Mouse (Mus musculus) adrenal gland, postnatal 25 days (tissue): ENCODE results near the gene Pias3. TPM values are rescaled to one million over a fixed set of nuclear protein-coding genes. Genes with fewer than 3 reads are reported as not detected.
"Not testable (repeated sequence)": the region's sequence is repeated elsewhere in the genome, so short reads cannot be mapped to it uniquely, and the experiment has no call there.

Experiments
- DNase-seq: peaks from one replicate; pipeline ENCODE4 v3.0.0; 2021; ENCODE audit warnings: mixed read lengths
- long read RNA-seq: library from polyadenylated mRNA; stranded (forward); transcript quantifications from one replicate; pipeline ENCODE4 v2.0.0, GENCODE M21; 2021
- total RNA-seq: library from RNA; stranded (reverse); gene quantifications from 2 replicates; pipeline ENCODE4 v1.2.3, GENCODE M21; 2021

The Pias3 gene
- 27.6 and 33.1 TPM in 2 replicates for total RNA-seq
- long read RNA-seq, transcript Pias3-202 (14 exons, 2,858 nt), result major isoform, 8 of 34 reads
- long read RNA-seq, transcript Pias3-201 (14 exons, 2,931 nt), result minor isoform, 6 of 34 reads
- long read RNA-seq, partial matches to known transcripts, result 13 of 34 reads
- long read RNA-seq, other reads (novel, unspliced or antisense), result 6 of 34 reads

DNA sequence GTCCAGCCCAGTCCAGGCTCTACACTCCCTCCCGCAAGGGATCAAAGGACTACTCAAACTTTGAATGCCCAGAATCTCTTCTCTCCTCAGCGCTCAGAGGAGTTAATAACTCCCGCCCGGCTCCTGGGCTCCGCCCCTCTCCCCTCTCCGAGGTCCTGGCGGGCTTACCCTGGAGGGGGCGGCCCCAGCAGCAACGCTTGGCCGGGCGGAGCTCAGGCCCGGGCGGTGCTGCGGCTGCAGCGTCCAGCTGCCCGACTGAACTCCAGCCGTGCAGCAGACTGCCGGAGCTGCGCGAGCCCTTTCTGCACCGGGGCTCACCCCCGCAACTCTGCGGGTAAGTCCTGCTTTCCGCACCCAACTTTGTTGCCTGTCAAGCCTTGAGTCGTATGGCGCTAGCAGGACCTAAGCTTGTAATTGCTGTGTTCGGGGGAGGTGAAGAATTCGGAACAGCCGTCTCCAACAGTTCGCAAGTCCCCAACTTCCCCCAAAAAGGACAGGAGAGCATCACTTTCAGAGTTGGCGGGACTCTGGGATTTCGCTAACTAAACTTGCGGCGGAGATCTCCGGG lies at the start of gene Pias3:
Gene Pias3, plus strand, starts transcription at position 187 of the 568 bp plus-strand sequence.
- DNase-seq, result peak; percentile 89

DNA sequence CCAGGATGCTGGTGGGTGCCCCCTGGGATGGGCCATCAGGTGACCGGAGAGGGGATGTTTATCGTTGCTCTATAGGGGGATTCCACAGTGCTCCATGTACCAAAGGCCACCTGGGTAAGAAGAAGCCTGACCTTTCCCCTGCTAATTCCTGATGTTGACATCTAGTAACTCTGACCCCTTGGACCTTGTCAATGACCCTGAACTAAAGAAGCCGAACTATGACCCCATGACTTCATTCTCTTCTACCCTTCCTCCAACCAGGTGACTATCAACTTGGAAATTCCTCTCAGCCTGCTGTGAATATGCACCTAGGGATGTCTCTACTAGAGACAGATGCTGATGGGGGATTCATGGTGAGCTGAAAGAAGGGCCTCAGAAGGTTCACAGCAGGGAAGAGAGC lies 48.8 kb upstream of the Pias3 start:
- no peak for DNase-seq

DNA sequence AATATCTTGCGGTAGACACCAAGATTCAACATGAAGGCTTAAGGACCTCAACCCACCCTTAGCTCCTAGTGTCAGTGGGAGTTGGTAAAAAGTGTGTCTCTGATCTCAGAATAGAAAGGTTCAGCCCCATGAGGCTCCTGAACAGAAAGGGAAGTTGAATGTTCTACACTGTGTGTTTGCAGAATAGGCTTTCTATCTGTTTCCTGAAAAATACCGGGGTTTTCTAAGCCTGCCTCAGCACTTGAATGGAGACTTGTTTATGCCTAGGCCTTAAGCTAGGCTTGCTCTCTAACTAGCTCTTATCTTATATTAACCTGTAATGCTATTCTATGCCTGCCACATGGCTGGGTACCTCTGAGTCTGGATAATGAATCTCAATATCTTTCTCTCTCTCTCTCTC lies 35.3 kb upstream of the Pias3 start:
- no peak for DNase-seq

DNA sequence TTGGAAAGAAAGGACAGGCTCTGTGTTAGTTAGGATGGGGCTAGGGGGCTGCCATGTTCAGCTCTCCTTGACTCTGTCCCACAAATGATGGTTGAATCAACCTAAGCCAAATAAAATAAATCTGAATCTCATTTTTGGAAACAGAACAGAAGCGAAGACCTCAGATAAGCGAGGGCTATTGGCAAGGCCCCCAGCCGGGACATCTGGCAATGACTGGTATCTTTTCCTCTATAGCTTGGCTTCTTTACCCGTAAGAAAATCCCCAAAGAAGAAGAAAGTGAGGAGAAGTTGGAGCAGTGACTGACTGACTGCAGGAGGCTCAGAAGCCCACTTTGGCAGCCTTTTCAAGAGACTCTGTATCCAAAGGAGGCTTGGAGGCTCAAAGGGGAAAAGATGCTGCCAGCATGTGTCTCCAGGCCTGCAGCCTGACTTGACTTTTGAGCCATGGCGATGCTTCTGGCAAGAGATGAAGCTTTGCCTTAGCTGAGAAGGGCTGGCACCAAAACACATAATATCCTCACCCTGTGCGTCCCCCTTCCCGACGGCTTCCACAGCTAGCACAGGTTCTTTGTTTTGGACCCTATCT lies 33.4 kb upstream of the Pias3 start:
- no peak for DNase-seq

DNA sequence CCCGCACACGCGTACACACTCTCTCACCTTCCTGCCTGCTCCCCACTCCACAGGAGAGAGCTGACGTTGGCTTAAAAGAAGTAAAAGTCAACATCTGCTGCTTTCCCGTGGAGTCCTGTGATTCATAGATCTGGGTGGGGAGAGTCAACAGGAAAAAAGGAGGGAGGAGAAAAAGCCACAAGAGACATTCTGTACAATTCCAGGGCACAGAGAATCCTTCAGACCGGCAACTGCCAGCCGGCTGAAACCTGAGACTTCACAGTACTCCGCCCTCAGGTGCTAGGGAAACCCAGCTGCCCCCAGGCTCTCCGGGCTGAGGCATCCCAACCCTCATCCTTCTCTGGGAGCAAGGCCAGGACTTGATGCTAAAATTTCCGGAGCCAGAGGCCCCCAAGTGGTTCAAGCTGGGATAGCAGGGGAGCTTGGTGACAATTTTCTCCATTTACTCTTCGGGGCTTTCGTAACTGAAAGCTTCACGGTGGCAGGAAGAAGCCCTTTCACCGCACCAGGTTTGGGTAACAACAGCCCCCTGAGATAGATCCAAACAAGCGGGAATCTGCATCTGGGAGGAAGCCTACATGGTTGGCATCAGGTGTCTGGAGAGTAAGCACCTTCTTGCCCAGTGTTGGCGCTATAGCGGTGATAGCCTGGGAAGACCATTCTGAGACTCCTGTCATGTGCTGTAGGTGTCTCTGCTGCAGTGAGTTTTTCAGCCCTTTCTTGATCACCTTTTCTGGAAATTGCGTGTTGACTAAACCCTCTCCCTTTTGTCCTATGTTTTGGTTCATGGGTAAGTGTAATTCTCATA lies 32.5 kb upstream of the Pias3 start:
- peak; percentile 74 for DNase-seq

DNA sequence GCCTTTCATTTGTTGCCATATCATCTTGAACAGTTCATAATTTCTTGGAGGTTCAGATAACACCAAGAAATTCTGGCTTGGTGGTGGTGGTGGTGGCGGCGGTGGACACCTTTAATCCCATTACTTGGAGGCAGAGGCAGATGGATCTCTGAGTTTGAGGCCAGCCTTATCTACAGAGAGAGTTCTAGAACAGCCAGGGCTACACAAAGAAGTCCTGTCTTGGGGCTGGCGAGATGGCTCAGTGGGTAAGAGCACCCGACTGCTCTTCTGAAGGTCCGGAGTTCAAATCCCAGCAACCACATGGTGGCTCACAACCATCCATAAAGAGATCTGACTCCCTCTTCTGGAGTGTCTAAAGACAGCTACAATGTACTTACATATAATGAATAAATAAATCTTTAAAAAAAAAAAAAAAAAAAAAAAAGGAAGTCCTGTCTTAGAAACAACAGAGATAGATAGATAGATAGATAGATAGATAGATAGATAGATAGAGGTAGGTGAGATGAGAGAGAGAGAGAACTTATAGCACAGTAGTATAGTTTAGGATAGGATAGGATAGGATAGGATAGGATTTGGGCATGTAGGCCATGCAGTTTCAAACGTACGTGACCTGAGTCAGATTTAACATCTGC lies 30.3 kb upstream of the Pias3 start:
- not testable (repeated sequence) for DNase-seq

DNA sequence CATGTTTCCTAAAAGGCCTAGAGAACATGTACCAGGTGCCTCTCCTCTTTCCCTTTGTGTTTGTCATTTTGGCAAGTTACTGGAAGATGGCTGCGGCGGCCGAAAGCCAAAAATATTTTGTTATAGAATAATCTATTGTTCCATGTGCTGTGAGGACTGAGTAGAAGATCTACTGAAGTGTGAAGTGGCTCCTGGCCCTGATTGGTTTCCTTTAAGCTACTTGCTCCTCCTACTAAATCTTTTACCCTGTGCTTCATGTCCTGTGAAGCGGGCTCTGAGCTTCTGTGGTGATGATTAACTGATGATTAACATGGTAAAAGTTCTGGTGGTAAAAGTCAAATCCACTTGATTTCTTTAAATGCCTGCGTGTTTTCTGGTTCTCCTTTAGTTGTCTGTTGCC lies 29.3 kb upstream of the Pias3 start:
- DNase-seq, result no peak

DNA sequence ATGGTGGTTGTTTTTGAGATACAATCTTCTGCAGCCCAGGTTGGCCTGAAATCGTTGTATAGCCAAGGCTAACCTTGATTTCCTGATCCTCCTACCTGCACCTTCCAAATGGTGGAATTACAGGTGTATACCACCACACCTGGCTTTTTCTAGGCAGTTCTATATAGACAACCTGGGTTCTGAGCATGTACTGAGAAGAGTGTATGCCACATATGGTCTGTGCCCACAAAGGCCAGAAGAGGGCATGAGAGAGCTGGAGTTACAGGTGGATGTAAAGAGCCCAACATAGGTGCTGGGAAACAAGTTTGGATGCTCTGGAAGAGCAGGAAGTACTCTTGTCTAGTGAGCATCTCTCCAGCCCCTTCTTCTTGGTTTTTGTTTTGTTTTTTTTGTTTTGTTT lies 28.9 kb upstream of the Pias3 start:
- peak; percentile 32 for DNase-seq

DNA sequence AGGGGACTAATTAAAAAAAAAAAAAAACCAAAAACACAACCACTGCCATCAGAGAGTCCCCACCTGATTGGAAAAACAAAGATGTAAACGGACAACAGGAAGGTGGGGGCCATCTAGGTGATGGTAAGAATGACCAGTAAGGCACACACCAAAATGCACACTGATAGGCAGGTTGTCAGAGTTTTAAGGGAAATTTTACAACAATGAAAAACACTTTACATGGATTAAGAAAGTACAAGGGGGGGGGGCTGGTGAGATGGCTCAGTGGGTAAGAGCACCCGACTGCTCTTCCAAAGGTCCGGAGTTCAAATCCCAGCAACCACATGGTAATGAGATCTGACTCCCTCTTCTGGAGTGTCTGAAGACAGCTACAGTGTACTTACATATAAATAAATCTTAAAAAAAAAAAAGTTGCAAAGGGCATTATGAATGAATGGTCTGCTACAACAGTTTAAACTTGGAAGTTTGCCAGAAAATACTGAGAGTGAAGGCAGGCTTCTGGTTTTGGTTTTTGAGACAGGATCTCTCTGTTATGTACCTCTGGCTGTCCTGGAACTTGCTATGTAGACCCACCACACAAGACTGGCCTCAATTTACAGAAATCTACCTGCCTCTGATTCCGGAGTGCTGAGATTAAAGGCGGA lies 27.6 kb upstream of the Pias3 start:
- no peak for DNase-seq

DNA sequence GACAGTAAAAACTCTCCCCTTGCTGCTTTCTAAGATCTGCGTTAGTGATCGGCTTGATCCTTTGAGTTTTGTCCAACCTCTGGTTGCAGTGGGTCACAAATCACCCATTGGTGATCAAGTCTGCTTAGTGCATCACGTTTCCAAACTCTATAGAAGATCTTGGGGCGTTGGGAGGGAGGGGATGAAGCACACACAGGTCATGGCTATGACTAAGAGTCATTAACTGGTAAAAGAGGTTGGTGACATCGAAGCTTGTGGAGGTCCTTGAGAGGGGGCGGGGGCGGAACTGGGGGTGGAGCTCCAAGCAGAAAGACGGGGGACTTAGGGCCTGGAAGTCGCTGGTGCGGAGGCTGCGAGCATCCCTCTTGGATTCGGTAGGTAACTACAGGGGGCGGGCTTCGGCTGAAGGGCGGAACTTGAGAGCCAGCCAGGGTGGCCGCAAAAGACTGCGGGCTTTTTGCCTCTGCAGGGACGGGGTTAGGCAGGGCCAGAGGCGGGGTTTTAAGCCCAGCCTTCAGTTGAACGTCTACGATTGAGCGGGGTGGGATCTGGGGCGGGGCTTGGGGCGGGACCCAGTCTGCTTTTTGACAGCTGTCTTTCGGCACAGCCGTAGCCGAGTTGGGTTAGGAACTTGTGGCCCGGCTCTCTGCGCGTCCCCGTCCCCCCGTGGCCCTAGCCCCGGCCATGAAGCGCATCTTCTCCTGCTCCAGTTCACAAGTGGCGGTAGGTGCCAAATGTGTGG lies 26.3 kb upstream of the Pias3 start, which contains the start of gene Ankrd35:
Gene Ankrd35, plus strand, starts transcription at position 405 of the 742 bp plus-strand sequence.
- DNase-seq, result peak; percentile 74

DNA sequence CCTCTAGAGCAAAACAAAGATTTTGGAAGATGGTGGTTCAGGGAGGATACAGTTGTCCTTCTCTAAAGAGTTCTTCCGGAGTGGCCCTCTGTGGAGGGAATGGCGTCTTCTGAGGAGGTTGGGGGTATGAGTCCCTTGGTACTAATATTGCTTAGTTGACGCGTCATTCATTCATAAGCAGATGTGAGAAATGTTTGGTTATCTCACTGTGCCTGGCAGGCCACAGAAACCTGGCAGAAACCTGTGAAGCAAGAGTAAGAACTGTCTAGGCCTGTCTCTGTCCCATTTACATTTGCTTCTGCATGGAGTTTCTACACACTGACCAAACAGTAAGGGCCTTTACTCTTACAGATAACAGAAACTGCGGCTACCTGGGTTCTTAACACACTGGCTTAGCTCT lies 24.7 kb upstream of the Pias3 start:
- no peak for DNase-seq

DNA sequence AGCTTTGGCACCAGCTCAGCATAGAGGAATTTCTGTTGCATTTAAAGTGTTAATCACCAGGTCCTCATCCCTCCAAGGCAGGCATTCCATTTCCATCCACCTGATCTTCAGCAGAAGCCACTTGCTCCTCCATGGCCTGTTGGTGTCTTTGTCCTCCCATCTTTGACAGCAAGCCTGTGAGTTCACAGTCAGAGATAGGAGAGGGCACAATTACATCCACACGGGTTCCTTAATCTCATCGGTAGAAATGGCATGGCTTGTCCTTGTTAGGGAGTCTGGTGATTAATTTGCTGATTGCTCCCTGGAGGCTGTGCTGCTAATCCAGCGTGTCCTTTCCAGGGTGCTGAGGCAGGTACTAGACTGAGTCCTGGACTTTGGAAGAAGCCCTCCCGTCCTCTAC lies 22.7 kb upstream of the Pias3 start:
- no peak for DNase-seq

DNA sequence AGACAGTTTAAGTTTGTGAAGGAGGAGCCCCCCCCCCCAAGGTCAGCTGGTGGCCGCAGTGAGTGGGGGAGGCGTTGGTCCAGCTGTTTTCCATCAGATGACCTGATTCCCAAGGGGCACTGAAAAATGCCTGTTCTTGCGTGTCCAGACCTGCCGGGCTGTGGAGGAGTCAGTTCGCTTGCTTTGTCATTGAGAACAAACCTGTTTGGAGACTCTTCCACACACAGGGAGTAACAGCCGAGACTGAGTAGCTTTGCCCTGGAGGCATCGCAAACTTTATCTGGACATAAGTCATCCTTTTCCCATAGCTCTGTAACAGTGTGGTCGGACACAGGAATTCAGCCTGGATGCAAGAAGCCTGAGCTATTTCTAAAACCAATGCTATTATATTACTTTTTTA lies 21.7 kb upstream of the Pias3 start:
- DNase-seq, result no peak

DNA sequence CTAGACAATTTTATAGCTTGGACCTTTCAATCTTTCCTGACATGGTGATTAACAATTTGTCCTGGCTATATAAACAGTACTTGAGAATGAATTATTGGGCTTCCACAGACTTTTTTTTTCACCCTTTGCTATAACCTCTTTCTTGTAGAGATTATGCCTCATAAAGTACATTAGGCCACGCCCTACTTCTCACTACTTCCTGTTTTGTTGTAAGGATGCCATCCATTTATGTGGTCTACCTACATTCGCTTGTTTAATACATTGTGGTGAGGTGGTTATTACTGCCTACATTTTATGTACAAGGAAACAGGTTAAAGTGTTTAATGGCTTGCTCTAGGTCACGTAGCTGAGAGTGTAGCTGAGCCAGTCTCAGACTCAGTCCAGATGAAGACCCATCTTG lies 21.0 kb upstream of the Pias3 start:
- DNase-seq, result no peak

DNA sequence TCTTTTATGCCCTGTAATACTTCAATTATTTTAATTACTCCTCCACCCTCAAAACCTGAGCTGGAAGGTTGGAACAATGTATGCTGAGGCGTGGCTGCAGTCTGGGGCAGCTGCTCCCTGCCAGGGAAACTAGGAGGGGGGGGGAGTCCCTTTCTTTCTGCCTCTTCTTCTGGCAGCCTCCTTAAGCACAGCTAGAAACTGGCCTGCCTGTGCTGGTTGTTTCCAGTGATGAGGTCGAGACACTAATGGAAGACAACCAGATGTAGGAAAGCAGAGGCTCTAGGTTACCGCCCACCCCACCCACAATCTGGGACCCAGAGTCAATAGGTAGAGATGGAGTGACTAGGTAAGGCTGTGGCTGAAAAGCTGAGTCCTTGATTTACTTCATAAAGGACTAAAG lies 20.5 kb upstream of the Pias3 start:
- no peak for DNase-seq

DNA sequence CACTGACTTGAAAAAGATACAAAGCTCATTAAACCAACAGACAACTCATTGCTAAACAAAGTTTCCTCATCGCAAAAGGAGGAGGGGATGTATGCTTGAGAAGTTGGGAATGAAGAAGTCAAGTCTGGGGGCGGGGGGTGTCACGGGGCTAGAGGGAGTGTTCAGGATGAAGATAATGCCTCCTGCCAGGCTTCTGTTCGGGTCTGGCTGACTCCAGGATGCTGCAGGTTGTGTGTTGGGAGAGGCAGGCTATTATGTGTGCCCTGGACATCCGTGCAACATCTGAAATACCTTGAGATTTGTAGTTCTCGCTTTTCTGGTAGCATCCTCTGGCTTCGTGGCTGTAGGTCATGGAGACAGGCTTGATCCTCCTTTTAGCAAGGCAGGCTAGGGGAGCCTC lies 17.7 kb upstream of the Pias3 start:
- DNase-seq, result no peak

DNA sequence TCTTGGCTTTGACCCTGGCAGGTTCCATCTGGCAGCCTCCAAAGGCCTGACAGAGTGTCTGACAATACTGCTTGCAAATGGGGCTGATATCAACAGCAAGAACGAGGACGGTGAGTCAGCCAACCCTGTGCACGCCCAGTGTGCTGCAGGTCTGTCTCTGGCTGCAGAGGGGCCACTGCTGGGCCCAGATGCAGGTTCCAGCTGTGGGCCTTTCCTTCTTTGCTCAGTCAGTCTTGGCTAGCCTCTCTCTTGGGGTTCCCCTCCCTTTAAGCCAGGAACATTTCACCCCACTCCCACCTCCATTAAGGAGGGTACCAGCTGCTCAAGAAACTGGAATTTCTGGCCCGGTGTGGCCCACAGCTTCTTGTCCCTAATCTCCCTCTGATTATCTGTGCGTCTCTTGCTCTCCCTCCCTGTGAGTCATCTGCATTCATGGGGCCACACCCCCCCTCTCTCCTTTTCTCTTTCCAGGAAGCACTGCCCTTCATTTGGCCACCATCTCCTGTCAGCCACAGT lies 17.0 kb upstream of the Pias3 start:
- peak; percentile 55 for DNase-seq

DNA sequence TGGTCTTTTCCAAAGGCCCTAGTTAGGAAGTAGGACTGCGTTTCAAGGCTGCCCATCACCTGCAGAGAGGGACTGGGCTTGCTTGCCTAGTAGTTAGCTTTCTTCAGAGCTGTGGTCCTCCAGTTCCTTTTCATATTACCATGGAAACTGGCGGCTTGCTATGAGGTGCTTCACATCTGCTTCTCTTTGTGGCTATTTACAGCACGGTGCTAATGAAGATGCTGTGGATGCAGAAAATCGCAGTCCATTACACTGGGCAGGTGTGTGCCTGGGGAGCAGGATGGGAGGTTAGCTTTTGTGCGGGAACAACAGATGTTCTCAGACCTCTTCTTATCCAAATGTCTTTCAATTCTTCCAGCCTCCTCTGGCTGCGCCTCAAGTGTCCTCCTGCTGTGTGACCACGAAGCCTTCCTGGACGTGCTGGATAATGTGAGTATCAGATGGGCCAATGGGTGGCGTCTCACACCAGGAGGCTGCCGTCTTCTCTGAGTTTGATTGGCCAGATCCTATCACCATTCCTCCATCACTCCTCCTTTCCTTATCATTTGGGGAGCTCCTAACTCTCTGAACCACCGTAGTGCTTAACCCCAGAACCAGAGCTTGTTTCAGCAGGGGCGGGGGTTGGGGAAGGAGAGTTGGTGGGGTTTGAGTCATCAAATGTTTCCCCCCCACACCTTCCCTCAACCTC lies 15.8 kb upstream of the Pias3 start:
- no peak for DNase-seq

DNA sequence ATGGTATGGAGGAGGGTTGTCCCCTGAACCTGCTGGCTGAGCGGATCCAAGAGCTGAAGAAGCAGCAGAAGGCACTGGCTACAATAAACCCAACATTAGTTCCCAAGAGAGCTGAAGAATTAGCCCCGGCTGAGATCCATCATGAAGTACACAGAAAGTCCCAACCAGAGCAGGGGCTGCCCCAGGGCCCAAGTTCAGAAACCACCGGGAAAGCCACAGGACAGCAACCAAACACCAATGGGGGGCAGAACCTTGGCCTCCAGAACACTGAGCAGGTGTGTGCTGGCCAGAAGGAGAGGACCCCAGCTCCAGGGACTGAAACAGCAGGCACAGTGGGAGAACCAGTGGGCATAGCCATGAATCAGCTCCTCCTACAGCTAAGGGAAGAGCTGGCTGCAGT lies 12.7 kb upstream of the Pias3 start:
- no peak for DNase-seq

DNA sequence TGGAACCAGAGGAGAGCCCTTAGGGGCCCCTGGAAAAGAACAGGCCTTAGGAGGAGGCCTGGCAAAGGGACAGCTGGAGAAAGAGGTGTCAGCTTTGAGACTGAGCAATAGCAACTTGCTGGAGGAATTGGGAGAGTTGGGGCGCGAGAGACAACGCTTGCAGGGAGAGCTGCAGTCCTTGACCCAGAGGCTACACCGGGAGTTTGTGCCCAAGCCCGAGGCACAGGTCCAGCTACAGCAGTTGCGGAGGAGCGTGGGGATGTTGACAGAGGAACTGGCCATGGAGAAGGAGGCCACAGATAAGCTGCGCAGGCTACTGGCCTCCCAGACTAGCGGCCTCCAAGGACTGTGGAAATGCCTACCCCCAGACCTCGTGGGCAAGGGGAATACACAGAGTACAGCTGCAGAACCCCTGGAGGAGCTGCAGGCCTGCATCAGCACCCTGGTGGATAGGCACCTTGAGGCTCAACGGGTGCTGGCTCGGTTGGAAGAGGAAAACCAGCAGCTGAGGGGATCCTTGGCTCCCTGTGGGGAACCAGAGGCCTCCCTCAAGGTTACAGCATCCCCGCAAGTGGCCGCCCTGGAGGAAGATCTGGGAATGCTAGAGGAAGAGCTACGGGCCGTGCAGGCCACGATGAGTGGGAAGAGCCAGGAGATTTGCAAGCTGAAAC lies 11.9 kb upstream of the Pias3 start:
- DNase-seq, result peak; percentile 39
